Mouse (Mus musculus): Measurements from ENCODE around the gene Htt. TPM values are rescaled to one million over a fixed set of nuclear protein-coding genes. Genes with fewer than 3 reads are reported as not detected.
A peak's percentile ranks its signal among the peaks of the same experiment; 100 is the strongest.

The Htt gene
- polyA plus RNA-seq, 1 experiment from 2014 or later: 15.6 TPM

GRCm38 (mm10) chr5:34950486-34951160 lies 189.1 kb downstream of the Htt start:
- H3K36me3 ChIP-seq: peaks cover 35% of the 10 kb centered on the region
- peak overlapping the region; percentile 90 for H3K4me3 ChIP-seq
- H3K27me3 ChIP-seq (ENCODE audit: insufficient read depth, poor library complexity, severe bottlenecking): no peaks in the 10 kb centered on the region
- peak; percentile 16 for DNase-seq (ENCODE audit: low spot score)
- peaks cover 58% of the 10 kb centered on the region for H3K4me1 ChIP-seq (replicated peaks)
- H3K9me3 ChIP-seq: peaks cover 8% of the 10 kb centered on the region; the same call in 1 of the 2 replicates
- peak overlapping the region; percentile 99 for H3K27ac ChIP-seq
- WGBS: 81% methylated on average over 6 of the region's 6 CpGs

- Histone ChIP-seq H3K27me3 (ENCODE audit: insufficient read depth, poor library complexity, severe bottlenecking) (no peaks in the 10 kb centered on the region), H3K36me3 (peaks cover 39% of the 10 kb centered on the region), H3K4me3 (peak overlapping the region; percentile 90), H3K4me1 (replicated peaks) (peaks cover 64% of the 10 kb centered on the region), H3K9me3 (peaks cover 8% of the 10 kb centered on the region; the same call in 1 of the 2 replicates), H3K27ac (peak overlapping the region; percentile 99)
- 96% methylated on average over 8 of the region's 8 CpGs for WGBS
- no peak for DNase-seq (ENCODE audit: low spot score)
Measured at GRCm38 (mm10) chr5:34951161-34951834, 189.8 kb downstream of the Htt start.

- 82% methylated on average over 6 of the region's 6 CpGs for WGBS
- H3K27ac ChIP-seq: peak overlapping the region; percentile 60; the same call in 1 of the 2 replicates
Measured at GRCm38 (mm10) chr5:34954508-34954907, 193.0 kb downstream of the Htt start.

GRCm38 (mm10) chr5:34955630-34956029 lies 194.1 kb downstream of the Htt start:
- Histone ChIP-seq H3K27me3 (ENCODE audit: insufficient read depth, poor library complexity, severe bottlenecking) (no peaks in the 10 kb centered on the region), H3K4me3 (no peak overlapping the region), H3K9me3 (peaks cover 8% of the 10 kb centered on the region; the same call in 1 of the 2 replicates), H3K36me3 (peaks cover 62% of the 10 kb centered on the region), H3K27ac (peak overlapping the region; percentile 60; the same call in 1 of the 2 replicates), H3K4me1 (replicated peaks) (peaks cover 71% of the 10 kb centered on the region)
- no peak for DNase-seq (ENCODE audit: low spot score)
- WGBS: 62% methylated on average over 5 of the region's 5 CpGs

More at GRCm38 (mm10) chr5:34954508-34954907, 193.0 kb downstream of the Htt start:
- Histone ChIP-seq H3K27me3 (ENCODE audit: insufficient read depth, poor library complexity, severe bottlenecking) (no peaks in the 10 kb centered on the region), H3K4me3 (no peak overlapping the region), H3K36me3 (peaks cover 62% of the 10 kb centered on the region), H3K9me3 (peaks cover 8% of the 10 kb centered on the region; the same call in 1 of the 2 replicates), H3K4me1 (replicated peaks) (peaks cover 74% of the 10 kb centered on the region)
- no peak for DNase-seq (ENCODE audit: low spot score)

- H3K4me3 ChIP-seq: no peak overlapping the region
- H3K27me3 ChIP-seq (ENCODE audit: insufficient read depth, poor library complexity, severe bottlenecking): no peaks in the 10 kb centered on the region
- WGBS: 76% methylated on average over 7 of the region's 7 CpGs
- H3K4me1 ChIP-seq (replicated peaks): peaks cover 66% of the 10 kb centered on the region
- no peak for DNase-seq (ENCODE audit: low spot score)
- H3K9me3 ChIP-seq: peaks cover 8% of the 10 kb centered on the region; the same call in 1 of the 2 replicates
- peaks cover 61% of the 10 kb centered on the region for H3K36me3 ChIP-seq
- peak overlapping the region; percentile 26; the same call in 1 of the 2 replicates for H3K27ac ChIP-seq
Measured at GRCm38 (mm10) chr5:34956151-34956550, 194.6 kb downstream of the Htt start.

- Histone ChIP-seq H3K27me3 (ENCODE audit: insufficient read depth, poor library complexity, severe bottlenecking) (no peaks in the 10 kb centered on the region), H3K9me3 (peaks cover 8% of the 10 kb centered on the region; the same call in 1 of the 2 replicates), H3K27ac (0 out of 2 replicates have a peak overlapping the region, but pooled peaks have one; percentile 10), H3K4me3 (no peak overlapping the region), H3K4me1 (replicated peaks) (peaks cover 61% of the 10 kb centered on the region), H3K36me3 (peaks cover 61% of the 10 kb centered on the region)
- no peak for DNase-seq (ENCODE audit: low spot score)
- 87% methylated on average over 2 of the region's 2 CpGs for WGBS
Measured at GRCm38 (mm10) chr5:34957015-34957414, 195.5 kb downstream of the Htt start.

- Histone ChIP-seq H3K27me3 (ENCODE audit: insufficient read depth, poor library complexity, severe bottlenecking) (no peaks in the 10 kb centered on the region), H3K9me3 (no peaks in the 10 kb centered on the region), H3K4me1 (replicated peaks) (peaks cover 44% of the 10 kb centered on the region), H3K36me3 (peaks cover 60% of the 10 kb centered on the region), H3K4me3 (no peak overlapping the region), H3K27ac (0 out of 2 replicates have a peak overlapping the region, but pooled peaks have one; percentile 42)
- 89% methylated on average over 1 of the region's 1 CpGs for WGBS
- DNase-seq (ENCODE audit: low spot score): no peak
Measured at GRCm38 (mm10) chr5:34960021-34960420, 198.5 kb downstream of the Htt start.

MicroRNA genes within 50 kb of the gene (microRNA counts, 519-probe panel; counts per million panel counts)
- microRNA mmu-miR-467g: 1,255 counts per million, percentile 77 among the panel's probes with 10 or more counts

Other genes with a start within 250 kb of the Htt start
- 5.2 and 5.6 TPM in 2 replicates for gene Tnip2, start 247.7 kb upstream of the Htt start, polyA plus RNA-seq (2016; fragmentation: Nextera tagmentation; extraction: Ambion mirVana)
- 7.2 and 9.4 TPM in 2 replicates for gene Sh3bp2, start 235.9 kb upstream of the Htt start, polyA plus RNA-seq (2016; fragmentation: Nextera tagmentation; extraction: Ambion mirVana)
- 179 and 194 TPM in 2 replicates for gene Add1, start 188.1 kb upstream of the Htt start, polyA plus RNA-seq (2016; fragmentation: Nextera tagmentation; extraction: Ambion mirVana)
- gene Mfsd10, start 124.5 kb upstream of the Htt start, polyA plus RNA-seq (2016; fragmentation: Nextera tagmentation; extraction: Ambion mirVana): 86.8 and 92.9 TPM in 2 replicates
- 19.7 and 27.4 TPM in 2 replicates for gene Nop14, start 101.6 kb upstream of the Htt start, polyA plus RNA-seq (2016; fragmentation: Nextera tagmentation; extraction: Ambion mirVana)
- gene Grk4, start 101.4 kb upstream of the Htt start, polyA plus RNA-seq (2016; fragmentation: Nextera tagmentation; extraction: Ambion mirVana): 2.0 and 2.1 TPM in 2 replicates
- 1.4 and 2.6 TPM in 2 replicates for gene Msantd1, start 146.3 kb downstream of the Htt start, polyA plus RNA-seq (2016; fragmentation: Nextera tagmentation; extraction: Ambion mirVana)
- 62.4 and 74.3 TPM in 2 replicates for gene Rgs12, start 187.7 kb downstream of the Htt start, polyA plus RNA-seq (2016; fragmentation: Nextera tagmentation; extraction: Ambion mirVana)

Measured in hindbrain, embryonic 10.5 days (tissue).